Mouse (Mus musculus) gastrocnemius, postnatal 25 days (tissue): ENCODE measurements at regions not wholly inside any gene's neighbourhood (a gene's known extent, or its start where the extent isn't known, plus 50 kb on each side); places are given as distances from the start of the nearest gene placed in this dataset.
A peak's percentile ranks its signal among the peaks of the same experiment; 100 is the strongest.

Experiments used
- DNase-seq: peaks from one replicate; pipeline ENCODE4 v3.0.0; 2022

- no peak for DNase-seq
These were observed 348.9 kb upstream of the Slc24a5 start for GRCm38 (mm10) chr2:124718985-124719384.

GRCm38 (mm10) chr2:124719820-124720478 is 348.0 kb upstream of the Slc24a5 start:
- no peak for DNase-seq

- no peak for DNase-seq
These were observed 347.1 kb upstream of the Slc24a5 start for GRCm38 (mm10) chr2:124720593-124721445.

GRCm38 (mm10) chr2:124724171-124724570 is 343.8 kb upstream of the Slc24a5 start:
- DNase-seq = no peak

GRCm38 (mm10) chr2:124724827-124725480 is 343.0 kb upstream of the Slc24a5 start:
- no peak for DNase-seq

GRCm38 (mm10) chr2:124727979-124728378 is 339.9 kb upstream of the Slc24a5 start:
- DNase-seq = no peak

- DNase-seq = no peak
These were observed 335.3 kb upstream of the Slc24a5 start for GRCm38 (mm10) chr2:124732593-124732992.

- DNase-seq = no peak
These were observed 327.1 kb upstream of the Slc24a5 start for GRCm38 (mm10) chr2:124740848-124741247.

GRCm38 (mm10) chr2:124742964-124743363 is 325.0 kb upstream of the Slc24a5 start:
- DNase-seq = no peak

- no peak for DNase-seq
These were observed 322.9 kb upstream of the Slc24a5 start for GRCm38 (mm10) chr2:124745045-124745444.

GRCm38 (mm10) chr2:124747119-124747518 is 320.8 kb upstream of the Slc24a5 start:
- no peak for DNase-seq

GRCm38 (mm10) chr2:124747627-124748026 is 320.3 kb upstream of the Slc24a5 start:
- DNase-seq = no peak

GRCm38 (mm10) chr2:124751832-124752231 is 316.1 kb upstream of the Slc24a5 start:
- DNase-seq = no peak

GRCm38 (mm10) chr2:124753717-124754116 is 314.2 kb upstream of the Slc24a5 start:
- DNase-seq = no peak

- DNase-seq = no peak
These were observed 312.7 kb upstream of the Slc24a5 start for GRCm38 (mm10) chr2:124755244-124755643.

GRCm38 (mm10) chr2:124758992-124759391 is 308.9 kb upstream of the Slc24a5 start:
- no peak for DNase-seq

GRCm38 (mm10) chr2:124763650-124764049 is 304.3 kb upstream of the Slc24a5 start:
- no peak for DNase-seq

GRCm38 (mm10) chr2:124764186-124764910 is 303.6 kb upstream of the Slc24a5 start:
- no peak for DNase-seq

GRCm38 (mm10) chr2:124769267-124769967 is 298.5 kb upstream of the Slc24a5 start:
- DNase-seq = peak; percentile 11

- DNase-seq = no peak
These were observed 297.9 kb upstream of the Slc24a5 start for GRCm38 (mm10) chr2:124770028-124770427.

- DNase-seq = peak; percentile 47
These were observed 295.7 kb upstream of the Slc24a5 start for GRCm38 (mm10) chr2:124772055-124772708.
